Mouse (Mus musculus) layer of hippocampus, adult 2 months (tissue): ENCODE measurements at regions not wholly inside any gene's neighbourhood (a gene's known extent, or its start where the extent isn't known, plus 50 kb on each side); places are given as distances from the start of the nearest gene placed in this dataset.
A peak's percentile ranks its signal among the peaks of the same experiment; 100 is the strongest.

Experiments used
- DNase-seq, 2 experiments: peaks; one replicate each; pipeline ENCODE4 v3.0.0; 2022; ENCODE audit warnings: low spot score in 2 of 2
- H3K27ac ChIP-seq: fragments of 200-600 bp; 2 replicates; pipeline ENCODE4 v1.8.1; 2022
- H3K4me3 ChIP-seq: fragments of 200-600 bp; 2 replicates; pipeline ENCODE4 v1.8.1; 2022; ENCODE audit warnings: mild to moderate bottlenecking
- CTCF ChIP-seq: fragments of 200-600 bp; conservative IDR thresholded peaks from 2 replicates; pipeline ENCODE4 v1.8.1; 2022; ENCODE audit warnings: antibody characterized with exemption, mild to moderate bottlenecking, moderate library complexity

DNA sequence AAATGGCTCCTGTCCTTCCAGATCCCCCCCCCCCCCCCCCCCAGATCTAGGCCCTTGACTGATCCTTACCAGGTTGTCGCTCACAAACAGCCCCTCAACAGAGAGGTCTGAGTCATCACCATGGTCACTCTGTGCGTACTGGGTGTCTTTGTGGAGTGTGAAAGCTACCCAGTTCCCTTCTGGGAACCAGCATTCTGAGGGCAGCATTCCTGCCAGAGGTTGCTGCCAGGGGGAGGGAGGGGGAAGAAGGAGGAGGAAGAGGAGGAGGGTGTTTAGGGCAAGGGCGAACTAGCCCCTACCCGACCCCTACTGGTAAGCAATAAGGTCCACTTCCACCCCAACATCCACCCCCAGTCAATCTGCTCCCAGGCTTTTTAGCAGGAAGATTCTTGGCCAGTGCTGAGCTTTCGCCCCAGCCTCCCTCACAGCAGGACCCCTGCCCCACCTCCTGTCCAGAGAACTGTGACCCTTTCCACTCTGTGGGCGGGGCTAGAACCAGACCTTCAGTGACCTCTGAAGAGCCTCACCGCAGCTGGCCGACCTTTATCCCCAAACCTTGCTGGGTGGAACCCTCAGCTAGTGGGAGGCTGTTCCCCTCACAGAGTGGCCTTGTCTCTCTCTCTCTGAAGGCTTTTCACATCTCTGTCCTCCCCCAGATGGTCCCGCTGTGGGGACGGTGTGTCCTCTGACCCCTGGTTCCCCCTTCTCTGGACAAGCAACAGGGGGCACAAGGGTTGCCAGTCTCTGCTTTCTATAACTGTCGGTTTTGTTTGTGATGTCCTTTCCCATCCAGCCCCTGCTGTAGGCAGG lies 202.2 kb upstream of the Sfswap start:
- Histone ChIP-seq H3K27ac (no peak overlapping the region), H3K4me3 (no peak overlapping the region)
- TF ChIP-seq CTCF, result no peak
- DNase-seq, result no peak

DNA sequence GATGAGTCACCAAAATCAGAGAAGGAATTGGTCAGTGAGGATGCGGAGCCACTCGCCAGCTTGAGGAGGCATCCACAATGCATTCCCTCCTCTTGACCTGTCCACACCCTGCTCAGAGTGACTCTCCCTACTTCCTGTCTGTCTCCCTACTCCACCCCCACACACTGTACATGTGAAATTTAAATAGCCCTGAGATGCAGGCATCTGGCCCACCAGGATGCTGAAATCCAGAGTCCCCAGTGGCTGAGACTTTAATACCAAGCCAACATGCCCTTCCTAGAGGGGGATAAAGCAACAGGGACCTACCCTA lies 201.6 kb upstream of the Sfswap start:
- H3K4me3 ChIP-seq, result no peak overlapping the region
- DNase-seq, result no peak
- H3K27ac ChIP-seq, result no peak overlapping the region
- TF ChIP-seq CTCF, result no peak

DNA sequence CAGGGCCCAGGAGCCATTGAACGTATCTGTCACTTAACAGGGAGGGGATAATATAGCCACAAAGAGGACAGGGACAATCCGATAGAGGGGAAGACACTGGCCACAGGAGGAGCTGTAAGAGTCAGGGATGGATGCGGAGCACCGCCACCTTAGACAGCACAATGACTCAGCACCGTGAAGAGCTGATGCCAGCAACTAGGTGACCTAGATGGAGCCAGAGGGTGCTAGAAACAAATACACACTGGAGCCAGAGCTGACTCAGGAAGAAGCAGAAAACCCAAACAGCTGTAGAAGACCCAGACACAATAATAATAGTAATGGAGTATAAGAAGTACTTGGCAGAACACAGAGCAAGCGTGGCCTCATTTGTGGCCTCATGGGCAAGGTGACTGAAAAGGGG lies 200.6 kb upstream of the Sfswap start:
- H3K4me3 ChIP-seq, result no peak overlapping the region
- no peak for TF ChIP-seq CTCF
- H3K27ac ChIP-seq, result no peak overlapping the region
- no peak for DNase-seq

DNA sequence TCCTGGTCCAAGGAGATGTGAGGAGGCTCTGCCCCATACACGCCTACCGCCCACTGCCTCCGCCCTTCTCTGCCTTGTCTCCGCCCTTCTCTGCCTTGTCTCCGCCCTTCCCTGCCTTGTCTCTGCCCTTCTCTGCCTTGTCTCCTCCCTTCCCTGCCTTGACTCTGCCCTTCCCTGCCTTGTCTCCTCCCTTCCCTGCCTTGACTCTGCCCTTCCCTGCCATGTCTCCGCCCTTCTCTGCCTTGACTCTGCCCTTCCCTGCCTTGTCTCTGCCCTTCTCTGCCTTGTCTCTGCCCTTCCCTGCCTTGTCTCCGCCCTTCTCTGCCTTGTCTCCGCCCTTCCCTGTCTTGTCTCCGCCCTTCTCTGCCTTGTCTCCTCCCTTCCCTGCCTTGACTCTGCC lies 185.4 kb upstream of the Sfswap start:
- H3K4me3 ChIP-seq, result no peak overlapping the region
- DNase-seq, result no peak
- H3K27ac ChIP-seq, result no peak overlapping the region
- no peak for TF ChIP-seq CTCF

DNA sequence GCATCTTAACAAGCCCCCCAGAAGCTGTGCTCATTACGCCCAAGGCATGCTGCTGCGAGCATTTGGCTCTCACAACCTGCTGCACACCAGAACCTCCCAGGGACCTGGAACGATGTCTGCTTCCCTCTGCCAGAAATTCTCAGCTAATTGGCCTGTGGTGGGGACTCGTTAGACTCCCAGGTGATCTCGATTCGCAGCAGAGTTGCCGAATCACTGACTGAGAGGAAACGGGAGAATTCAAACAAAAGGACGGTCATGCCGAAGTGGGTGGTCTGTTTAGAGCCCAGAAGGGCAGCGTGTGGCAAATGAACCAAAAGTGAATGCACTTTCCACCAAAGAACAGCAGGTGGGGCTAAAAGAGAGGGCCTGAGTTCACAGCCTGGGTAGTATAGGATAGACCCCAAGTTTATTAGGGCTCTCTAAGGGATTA lies 169.9 kb upstream of the Sfswap start:
- peak in 1 of 2 experiments; percentile 32 for DNase-seq
- peak; percentile 64 for TF ChIP-seq CTCF
- no peak overlapping the region for H3K4me3 ChIP-seq

DNA sequence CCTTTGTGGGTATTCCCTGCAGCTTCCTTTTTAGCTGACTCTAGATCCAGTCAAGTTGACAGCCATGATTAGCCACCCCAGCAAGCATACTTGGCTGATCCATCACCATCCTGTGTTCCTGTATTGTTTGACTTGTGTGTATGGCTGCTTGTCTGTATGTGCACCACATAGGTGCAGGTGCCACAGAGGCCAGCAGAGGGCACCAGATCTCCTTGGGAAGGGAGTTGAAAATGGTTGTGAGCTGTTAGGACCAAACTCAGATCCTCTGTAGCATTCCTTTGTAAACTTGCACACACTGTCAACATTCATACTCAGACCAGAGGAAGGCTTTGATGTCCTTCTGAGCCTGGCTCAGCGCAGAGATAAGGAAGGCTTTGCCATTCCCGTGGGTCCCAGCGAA lies 169.0 kb upstream of the Sfswap start:
- no peak overlapping the region for H3K27ac ChIP-seq
- no peak for DNase-seq
- TF ChIP-seq CTCF, result peak; percentile 39

More for the DNA sequence above, 169.9 kb upstream of the Sfswap start:
- H3K27ac ChIP-seq, result no peak overlapping the region

DNA sequence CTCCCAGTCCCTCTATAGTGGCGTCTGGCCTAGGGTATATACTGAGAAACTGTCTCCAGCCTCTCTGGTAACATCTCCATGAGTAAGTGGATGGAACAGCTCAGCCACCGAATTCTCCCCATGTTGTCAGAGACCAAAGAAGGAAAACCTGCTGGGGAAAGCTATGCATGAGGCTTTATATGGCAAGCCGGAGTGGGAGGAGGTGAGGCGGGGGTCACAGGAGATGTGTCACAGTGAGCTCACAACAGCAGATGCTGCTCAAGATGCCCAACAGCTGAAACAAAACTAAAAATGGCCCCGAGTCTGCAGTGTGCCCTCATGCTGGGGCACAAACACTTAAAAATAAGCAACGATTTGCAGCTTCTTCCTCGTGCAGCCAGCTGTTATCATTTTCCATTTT lies 162.5 kb upstream of the Sfswap start:
- Histone ChIP-seq H3K27ac (no peak overlapping the region), H3K4me3 (no peak overlapping the region)
- no peak for TF ChIP-seq CTCF
- DNase-seq, result no peak

More for the DNA sequence above, 169.0 kb upstream of the Sfswap start:
- H3K4me3 ChIP-seq, result no peak overlapping the region

DNA sequence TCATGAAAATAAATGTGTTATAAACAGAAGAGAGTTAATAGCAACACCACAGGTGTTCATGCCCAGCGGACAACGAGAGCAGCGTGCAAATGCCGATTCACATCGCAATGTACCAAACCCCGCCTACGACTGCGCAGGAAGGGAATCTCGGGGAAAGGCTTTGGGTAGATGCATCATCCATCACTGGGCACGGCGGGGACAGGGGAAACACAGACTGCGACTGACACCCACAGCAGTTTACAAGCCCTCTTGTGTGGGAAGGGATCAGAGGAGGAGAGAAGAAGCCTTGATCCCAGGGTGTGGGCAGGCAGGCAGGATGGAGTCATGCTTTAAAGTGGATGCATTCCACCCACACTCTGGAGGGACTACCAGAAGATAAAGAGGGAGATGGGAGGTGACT lies 157.0 kb upstream of the Sfswap start:
- TF ChIP-seq CTCF, result no peak
- Histone ChIP-seq H3K27ac (no peak overlapping the region), H3K4me3 (no peak overlapping the region)
- DNase-seq, result peak; percentile 28 to 31

DNA sequence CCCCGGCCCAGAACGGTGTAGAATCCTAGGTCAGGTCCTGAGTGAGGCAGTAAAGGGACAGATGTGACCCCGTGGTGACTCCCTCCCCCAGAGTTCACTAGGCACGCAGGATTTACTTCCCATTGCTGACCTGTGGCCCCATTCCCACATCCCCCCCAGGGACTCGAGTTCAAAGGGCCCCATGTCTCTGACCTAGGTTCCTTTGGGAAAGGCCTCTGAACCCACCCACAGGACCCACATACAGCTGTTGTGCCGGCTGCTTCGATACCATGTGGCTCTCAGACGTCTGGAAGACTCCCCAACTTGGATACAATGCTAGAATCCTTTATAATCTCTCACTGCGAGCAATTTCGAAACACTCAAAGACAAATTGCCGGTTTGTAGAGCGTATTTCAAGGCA lies 151.0 kb upstream of the Sfswap start:
- H3K27ac ChIP-seq, result no peak overlapping the region
- TF ChIP-seq CTCF, result no peak
- no peak overlapping the region for H3K4me3 ChIP-seq
- no peak for DNase-seq

DNA sequence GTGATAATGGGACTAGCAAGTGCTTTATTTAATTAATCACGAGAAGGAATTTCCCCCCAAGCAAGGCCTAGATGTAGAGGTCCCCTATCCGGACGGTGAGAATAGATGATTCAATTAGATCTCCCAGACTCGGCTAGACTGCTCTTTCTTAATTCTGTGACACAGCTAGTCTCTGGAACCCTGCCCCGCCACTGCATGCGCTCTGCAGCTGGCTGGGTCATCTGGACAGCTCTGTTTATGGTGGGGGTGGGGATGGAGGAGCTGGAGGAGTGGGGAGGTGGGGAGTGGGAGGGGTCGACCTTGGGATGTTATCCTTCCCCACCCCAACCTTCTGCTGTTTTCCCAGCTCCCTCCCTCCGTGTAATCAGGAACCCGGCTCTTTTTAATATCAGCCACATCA lies 147.5 kb upstream of the Sfswap start:
- no peak for DNase-seq
- TF ChIP-seq CTCF, result no peak
- no peak overlapping the region for H3K27ac ChIP-seq

DNA sequence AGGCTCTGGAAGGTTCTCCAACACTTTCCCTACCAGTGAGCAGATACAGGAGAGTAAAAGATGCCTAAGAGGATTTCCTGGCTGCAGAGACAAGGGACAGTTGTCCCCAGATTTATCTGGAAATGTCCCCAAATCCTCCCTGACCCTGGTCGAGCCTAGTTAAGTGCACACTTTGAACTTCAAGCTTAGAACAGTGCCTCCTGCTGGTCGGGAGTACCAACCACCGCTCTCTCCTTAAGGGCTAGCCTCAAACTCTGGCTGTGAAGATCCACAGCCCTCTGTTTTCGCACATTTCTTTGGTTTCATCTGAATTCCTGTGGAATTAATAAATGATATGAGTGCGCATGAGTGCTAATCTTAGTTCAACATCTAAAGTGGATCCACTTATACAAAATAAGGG lies 146.1 kb upstream of the Sfswap start:
- Histone ChIP-seq H3K27ac (no peak overlapping the region), H3K4me3 (no peak overlapping the region)
- TF ChIP-seq CTCF, result peak; percentile 65
- DNase-seq, result no peak

More for the DNA sequence above, 147.5 kb upstream of the Sfswap start:
- no peak overlapping the region for H3K4me3 ChIP-seq

DNA sequence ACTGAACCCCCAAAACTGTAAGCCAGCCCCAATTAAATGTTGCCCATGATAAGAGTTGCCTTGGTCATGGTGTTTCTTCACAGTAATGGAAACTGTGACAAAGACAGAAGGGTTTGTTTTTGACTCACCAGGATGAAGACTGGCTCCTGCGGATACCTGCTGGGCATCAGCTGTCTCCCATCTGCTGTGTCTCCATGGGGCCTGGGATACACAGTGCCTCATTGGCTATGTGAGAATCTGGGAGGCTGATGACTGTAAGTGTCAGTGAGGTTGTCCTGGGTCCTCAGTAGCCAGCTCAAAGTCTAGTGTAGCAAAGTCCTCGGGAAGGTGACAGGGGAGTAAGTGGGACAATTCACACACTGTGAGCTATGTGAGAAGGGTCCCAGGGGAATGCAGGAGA lies 139.5 kb upstream of the Sfswap start:
- no peak overlapping the region for H3K4me3 ChIP-seq
- H3K27ac ChIP-seq, result no peak overlapping the region
- no peak for TF ChIP-seq CTCF
- DNase-seq, result no peak

DNA sequence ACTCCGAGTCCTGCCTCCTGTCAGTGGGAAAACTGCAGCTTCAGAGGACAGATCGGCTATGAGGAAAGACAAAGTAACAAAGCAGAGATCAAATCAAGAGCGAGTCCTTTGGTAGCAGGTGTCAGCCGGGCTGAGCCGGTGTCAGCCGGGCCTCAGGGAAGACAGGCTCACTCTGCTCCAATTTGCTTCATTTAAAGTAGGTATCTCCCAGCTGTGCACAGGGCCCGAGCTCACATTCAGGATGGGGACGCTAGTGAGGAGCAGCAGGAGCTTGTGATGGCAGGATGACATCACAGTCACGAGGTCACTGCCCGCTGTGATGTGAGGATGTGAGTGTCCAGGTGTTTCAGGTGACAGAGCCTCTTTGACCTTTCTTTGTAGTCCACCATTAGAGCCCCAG lies 137.8 kb upstream of the Sfswap start:
- Histone ChIP-seq H3K4me3 (no peak overlapping the region), H3K27ac (no peak overlapping the region)
- no peak for DNase-seq
- no peak for TF ChIP-seq CTCF

DNA sequence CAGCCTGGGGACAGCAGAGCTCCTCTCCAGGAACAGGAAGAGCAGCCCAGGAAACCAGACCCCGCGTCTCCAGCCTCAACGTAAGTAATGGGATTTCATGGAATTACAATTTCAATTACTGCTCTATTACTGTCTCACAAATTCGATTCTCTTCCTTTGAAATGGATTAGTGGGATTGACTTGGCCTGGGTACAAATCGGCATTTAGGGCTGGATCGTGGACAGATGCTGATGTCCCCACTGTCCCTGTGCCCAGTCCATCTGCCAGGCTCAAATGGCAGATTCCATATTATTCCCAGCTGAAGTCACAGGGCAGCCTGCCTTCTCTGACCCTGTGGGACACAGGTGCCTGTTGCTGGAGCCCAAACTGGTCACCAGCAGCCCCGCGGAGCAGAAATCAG lies 136.0 kb upstream of the Sfswap start:
- no peak for TF ChIP-seq CTCF
- DNase-seq, result no peak
- H3K27ac ChIP-seq, result no peak overlapping the region
- H3K4me3 ChIP-seq, result no peak overlapping the region
